Mouse (Mus musculus) MEL (cell line): Measurements from ENCODE around the gene Samd14. TPM values are rescaled to one million over a fixed set of nuclear protein-coding genes. Genes with fewer than 3 reads are reported as not detected.

Experiments used
- DNase-seq: peaks from one replicate; pipeline ENCODE4 v3.0.0; 2011; ENCODE audit warnings: low read depth, low spot score
- H3K27ac ChIP-seq: 2 replicates; pipeline ENCODE4 v1.5.1; 2012; ENCODE audit warnings: low read depth, mild to moderate bottlenecking, control low read depth, low read length, moderate library complexity; ENCODE audit not compliant: control insufficient read depth
- H3K27me3 ChIP-seq, 2 experiments: fragments of 150-350 bp in 1 of 2; sonication (generic) in 1 of 2; 2 replicates each; pipeline ENCODE4 v1.6.1; 2012; ENCODE audit warnings: low read length in 2 of 2, mild to moderate bottlenecking in 2 of 2, improper control_type of control experiment in 1 of 2, moderate library complexity in 1 of 2; ENCODE audit not compliant: insufficient read depth in 2 of 2, control insufficient read depth in 1 of 2
- H3K36me3 ChIP-seq, 2 experiments: 2 replicates each; pipeline ENCODE4 v1.6.1; 2012 to 2014; ENCODE audit warnings: low read length in 2 of 2, improper control_type of control experiment in 1 of 2, inconsistent platforms in 1 of 2, mild to moderate bottlenecking in 1 of 2; ENCODE audit not compliant: insufficient read depth in 2 of 2, control insufficient read depth in 1 of 2
- H3K4me1 ChIP-seq, 2 experiments: fragments of 150-350 bp in 1 of 2; sonication (generic) in 1 of 2; 2 replicates each; pipeline ENCODE4 v1.6.1; 2012; ENCODE audit warnings: low read length in 2 of 2, improper control_type of control experiment in 1 of 2, mild to moderate bottlenecking in 1 of 2; ENCODE audit not compliant: insufficient read depth in 2 of 2, control insufficient read depth in 1 of 2
- H3K4me3 ChIP-seq, 2 experiments: fragments of 150-350 bp in 1 of 2; sonication (generic) in 1 of 2; 2 replicates each; pipeline ENCODE4 v1.5.1; 2012; ENCODE audit warnings: low read depth in 2 of 2, low read length in 2 of 2, mild to moderate bottlenecking in 2 of 2, moderate library complexity in 2 of 2, control low read depth in 1 of 2, improper control_type of control experiment in 1 of 2; ENCODE audit not compliant: control insufficient read depth in 1 of 2, insufficient read depth in 1 of 2
- H3K79me2 ChIP-seq: 2 replicates; pipeline ENCODE4 v1.6.1; 2012; ENCODE audit warnings: mild to moderate bottlenecking, low read length, moderate library complexity; ENCODE audit not compliant: control insufficient read depth, poor library complexity, insufficient read depth
- H3K9ac ChIP-seq: 2 replicates; pipeline ENCODE4 v1.6.1; 2012; ENCODE audit warnings: low read depth, mild to moderate bottlenecking, control low read depth, low read length, moderate library complexity; ENCODE audit not compliant: control insufficient read depth, poor library complexity, severe bottlenecking
- H3K9me3 ChIP-seq: fragments of 150-350 bp; sonication (generic); replicated peaks from 2 replicates; pipeline ENCODE4 v1.6.1; 2012; ENCODE audit warnings: mild to moderate bottlenecking, low read length, improper control_type of control experiment, moderate library complexity; ENCODE audit not compliant: insufficient read depth
- CTCF ChIP-seq, 3 experiments: IDR thresholded peaks in 2 of 3; conservative IDR thresholded peaks in 1 of 3; 2 replicates each; pipeline ENCODE4 v1.5.1; 2011 to 2012; ENCODE audit warnings: low read length in 3 of 3, low read depth in 2 of 3, mild to moderate bottlenecking in 2 of 3, improper control_type of control experiment in 1 of 3, inconsistent platforms in 1 of 3, mixed read lengths in 1 of 3, moderate library complexity in 1 of 3; ENCODE audit not compliant: control insufficient read depth in 1 of 3, insufficient read depth in 1 of 3, poor library complexity in 1 of 3, severe bottlenecking in 1 of 3
- E2F4 ChIP-seq: IDR thresholded peaks from 2 replicates; pipeline ENCODE4 v1.6.1; 2011; ENCODE audit warnings: low read depth, low read length, improper control_type of control experiment, borderline replicate concordance
- ELF1 ChIP-seq: IDR thresholded peaks from 2 replicates; pipeline ENCODE4 v1.6.1; 2014; ENCODE audit warnings: low read depth, mild to moderate bottlenecking, inconsistent platforms, low read length, improper control_type of control experiment, moderate library complexity
- EP300 ChIP-seq, 2 experiments: IDR thresholded peaks; 2 replicates each; pipeline ENCODE4 v1.6.1; 2011; ENCODE audit warnings: improper control_type of control experiment in 2 of 2, low read length in 2 of 2, low read depth in 1 of 2, mild to moderate bottlenecking in 1 of 2
- HCFC1 ChIP-seq: IDR thresholded peaks from 2 replicates; pipeline ENCODE4 v1.6.1; 2012; ENCODE audit warnings: low read depth, mild to moderate bottlenecking, inconsistent platforms, low read length, improper control_type of control experiment, moderate library complexity
- JUND ChIP-seq: IDR thresholded peaks from 2 replicates; pipeline ENCODE4 v1.6.1; 2011; ENCODE audit warnings: low read depth, mild to moderate bottlenecking, improper control_type of control experiment, low read length
- MAFK ChIP-seq: IDR thresholded peaks from 2 replicates; pipeline ENCODE4 v1.6.1; 2011; ENCODE audit warnings: low read depth, mild to moderate bottlenecking, low read length, improper control_type of control experiment, borderline replicate concordance
- MAX ChIP-seq: IDR thresholded peaks from 2 replicates; pipeline ENCODE4 v1.6.1; 2011; ENCODE audit warnings: low read length, improper control_type of control experiment
- MAZ ChIP-seq: IDR thresholded peaks from 2 replicates; pipeline ENCODE4 v1.6.1; 2012; ENCODE audit warnings: low read depth, mild to moderate bottlenecking, inconsistent platforms, low read length, improper control_type of control experiment
- MEF2A ChIP-seq: IDR thresholded peaks from 2 replicates; pipeline ENCODE4 v1.6.1; 2014; ENCODE audit warnings: low read depth, mild to moderate bottlenecking, inconsistent platforms, low read length, improper control_type of control experiment; ENCODE audit not compliant: poor library complexity, insufficient replicate concordance, severe bottlenecking; ENCODE audit errors: extremely low read depth
- MYB ChIP-seq: IDR thresholded peaks from 2 replicates; pipeline ENCODE4 v1.6.1; 2011; ENCODE audit warnings: mild to moderate bottlenecking, low read depth, low read length, improper control_type of control experiment
- NRF1 ChIP-seq: IDR thresholded peaks from 2 replicates; pipeline ENCODE4 v1.6.1; 2014; ENCODE audit warnings: low read depth, mild to moderate bottlenecking, inconsistent platforms, low read length, improper control_type of control experiment, moderate library complexity; ENCODE audit not compliant: poor library complexity, insufficient read depth, severe bottlenecking
- POLR2A ChIP-seq, 2 experiments: IDR thresholded peaks; 2 replicates each; pipeline ENCODE4 v1.6.1; 2011 to 2012; ENCODE audit warnings: low read length in 2 of 2, mild to moderate bottlenecking in 2 of 2, control low read depth in 1 of 2, improper control_type of control experiment in 1 of 2, low read depth in 1 of 2, moderate library complexity in 1 of 2; ENCODE audit not compliant: control insufficient read depth in 1 of 2, insufficient read depth in 1 of 2, poor library complexity in 1 of 2
- POLR2AphosphoS2 ChIP-seq: IDR thresholded peaks from 2 replicates; pipeline ENCODE4 v1.6.1; 2011; ENCODE audit warnings: low read length, improper control_type of control experiment
- POLR2AphosphoS5 ChIP-seq: IDR thresholded peaks from 2 replicates; pipeline ENCODE4 v1.6.1; 2012; ENCODE audit warnings: low read depth, borderline replicate concordance, mild to moderate bottlenecking, inconsistent platforms, low read length, moderate library complexity, mixed read lengths
- TBP ChIP-seq: IDR thresholded peaks from 2 replicates; pipeline ENCODE4 v1.8.0; 2011; ENCODE audit warnings: low read depth, low read length, improper control_type of control experiment
- TCF12 ChIP-seq: IDR thresholded peaks from 2 replicates; pipeline ENCODE4 v1.6.1; 2014; ENCODE audit warnings: low read depth, mild to moderate bottlenecking, inconsistent platforms, low read length, improper control_type of control experiment, moderate library complexity
- UBTF ChIP-seq: IDR thresholded peaks from 2 replicates; pipeline ENCODE4 v1.6.1; 2012; ENCODE audit warnings: low read depth, mild to moderate bottlenecking, inconsistent platforms, low read length, improper control_type of control experiment, moderate library complexity, borderline replicate concordance; ENCODE audit not compliant: insufficient read depth
- USF1 ChIP-seq: IDR thresholded peaks from 2 replicates; pipeline ENCODE4 v1.6.1; 2014; ENCODE audit warnings: low read depth, mild to moderate bottlenecking, inconsistent platforms, low read length, improper control_type of control experiment, moderate library complexity
- ZKSCAN1 ChIP-seq: IDR thresholded peaks from 2 replicates; pipeline ENCODE4 v1.6.1; 2012; ENCODE audit warnings: low read depth, mild to moderate bottlenecking, inconsistent platforms, low read length, improper control_type of control experiment, moderate library complexity
- ZMIZ1 ChIP-seq: IDR thresholded peaks from 2 replicates; pipeline ENCODE4 v1.6.1; 2012; ENCODE audit warnings: low read depth, mild to moderate bottlenecking, inconsistent platforms, low read length, improper control_type of control experiment, moderate library complexity
- ZNF384 ChIP-seq: IDR thresholded peaks from 2 replicates; pipeline ENCODE4 v1.6.1; 2012; ENCODE audit warnings: low read depth, mild to moderate bottlenecking, inconsistent platforms, low read length, improper control_type of control experiment
- polyA plus RNA-seq, 2 experiments: library from polyadenylated mRNA; stranded (reverse) in 1 of 2; unstranded in 1 of 2; fragments of >175 nt in 1 of 2; fragments of >200 nt in 1 of 2; gene quantifications; 2 replicates each; pipeline versions ENCODE4 v1.2.1 to v1.2.4; 2012; ENCODE audit warnings: low replicate concordance in 2 of 2, low read depth in 1 of 2; ENCODE audit not compliant: insufficient read length in 2 of 2, insufficient read depth in 1 of 2, missing spikeins in 1 of 2
- total RNA-seq: library from RNA; depleted of rRNA; stranded (reverse); fragments of 300-350 nt; gene quantifications from 2 replicates; pipeline ENCODE4 v1.2.3, GENCODE M21; 2012

The Samd14 gene
- total and polyA plus RNA-seq, 3 experiments, result 57.6 to 1,219 (median 101) TPM

DNA sequence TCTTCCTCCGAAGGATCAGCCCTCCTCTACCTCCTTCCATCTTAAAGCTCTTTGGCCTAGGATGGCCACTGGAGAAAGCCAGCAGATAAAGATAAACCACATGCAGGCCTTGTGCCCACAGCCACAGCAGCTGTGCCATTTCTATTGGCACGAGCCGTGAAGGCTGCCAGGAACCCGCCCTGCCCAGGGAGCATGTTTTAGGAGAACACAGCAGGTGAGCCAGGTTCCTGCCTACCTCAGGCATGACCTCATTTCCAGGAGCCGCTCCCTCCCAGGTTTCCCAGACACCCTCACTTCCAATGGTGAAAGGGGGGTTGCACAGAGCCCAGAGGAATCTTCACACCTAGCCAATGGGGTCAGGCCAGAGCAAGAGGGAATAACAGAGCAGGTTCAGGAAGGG, 63.1 kb downstream of the Samd14 start:
- Histone ChIP-seq H3K36me3 (no peaks in the 10 kb centered on the region), H3K9ac (no peak overlapping the region), H3K4me1 (no peaks in the 10 kb centered on the region), H3K79me2 (no peaks in the 10 kb centered on the region), H3K4me3 (no peak overlapping the region), H3K27ac (no peak overlapping the region), H3K9me3 (no peaks in the 10 kb centered on the region), H3K27me3 (peaks cover 10 to 15% of the 10 kb centered on the region in 2 experiments)
- TF ChIP-seq MYB (no peak), MAX (no peak), EP300 (IDR thresholded peaks at IDR 0.05; ENCODE audit: low read depth in 1 of 2, low read length in 2 of 2) (no peak), MAFK (no peak), ZKSCAN1 (no peak), ZNF384 (no peak), POLR2A (IDR thresholded peaks at IDR 0.05; ENCODE audit: control insufficient read depth in 1 of 2, insufficient read depth in 1 of 2, low read depth in 1 of 2, low read length in 2 of 2, poor library complexity in 1 of 2) (no peak), MEF2A (no peak), ELF1 (no peak)
- no peak for DNase-seq

GRCm38 (mm10) chr11:95073835-95074234, 64.2 kb downstream of the Samd14 start:
- TF ChIP-seq EP300 (IDR thresholded peaks at IDR 0.05; ENCODE audit: low read depth in 1 of 2, low read length in 2 of 2) (no peak), NRF1 (no peak), E2F4 (no peak), MAX (no peak), USF1 (no peak), TCF12 (no peak), JUND (no peak), POLR2AphosphoS2 (no peak), ZMIZ1 (no peak), HCFC1 (no peak), CTCF (IDR thresholded peaks at IDR 0.05 in 2 of 3, conservative IDR thresholded peaks at IDR 0.05 in 1 of 3; ENCODE audit: control insufficient read depth in 1 of 3, insufficient read depth in 1 of 3, low read depth in 2 of 3, low read length in 3 of 3, poor library complexity in 1 of 3, severe bottlenecking in 1 of 3) (no peak), TBP (no peak), POLR2AphosphoS5 (no peak), MAZ (no peak), MEF2A (no peak), UBTF (no peak), MAFK (no peak)
- H3K9ac ChIP-seq, result no peak overlapping the region
- H3K36me3 ChIP-seq, result no peaks in the 10 kb centered on the region
- no peaks in the 10 kb centered on the region for H3K9me3 ChIP-seq
- H3K4me3 ChIP-seq, result no peak overlapping the region
- peaks cover 8 to 12% of the 10 kb centered on the region in 2 experiments; a peak in 3 of 4 replicates for H3K27me3 ChIP-seq
- no peaks in the 10 kb centered on the region for H3K79me2 ChIP-seq
- DNase-seq, result no peak
- H3K4me1 ChIP-seq, result no peaks in the 10 kb centered on the region
- no peak overlapping the region for H3K27ac ChIP-seq
